Mouse (Mus musculus) embryonic facial prominence, embryonic 15.5 days (tissue): Measurements from ENCODE around the gene 1700125H20Rik. TPM values are rescaled to one million over a fixed set of nuclear protein-coding genes. Genes with fewer than 3 reads are reported as not detected.
A peak's percentile ranks its signal among the peaks of the same experiment; 100 is the strongest.
"Not testable (repeated sequence)": the region's sequence is repeated elsewhere in the genome, so short reads cannot be mapped to it uniquely, and the experiment has no call there.

Source experiments
- ATAC-seq: fragments of 200-750 bp; cut with Nextera tagmentation; 2 replicates; pipeline ENCODE4 v1.8.0; 2017; ENCODE audit warnings: low read depth, moderate TSS enrichment; ENCODE audit not compliant: insufficient number of reproducible peaks, low FRiP score, low TSS enrichment
- H3K27ac ChIP-seq: fragments of 300-500 bp; sonication (generic); replicated peaks from 2 replicates; pipeline ENCODE4 v1.5.1; 2015; ENCODE audit warnings: mild to moderate bottlenecking, inconsistent platforms
- H3K27me3 ChIP-seq: fragments of 300-500 bp; sonication (generic); 2 replicates; pipeline ENCODE4 v1.6.1; 2015; ENCODE audit warnings: inconsistent platforms
- H3K36me3 ChIP-seq: fragments of 300-500 bp; sonication (generic); 2 replicates; pipeline ENCODE4 v1.6.1; 2015; ENCODE audit warnings: mild to moderate bottlenecking, inconsistent platforms
- H3K4me1 ChIP-seq: fragments of 300-500 bp; sonication (generic); 2 replicates; pipeline ENCODE4 v1.6.1; 2015; ENCODE audit warnings: inconsistent platforms
- H3K4me2 ChIP-seq: fragments of 300-500 bp; sonication (generic); replicated peaks from 2 replicates; pipeline ENCODE4 v1.6.1; 2015; ENCODE audit warnings: mild to moderate bottlenecking, inconsistent platforms
- H3K4me3 ChIP-seq: fragments of 300-500 bp; sonication (generic); replicated peaks from 2 replicates; pipeline ENCODE4 v1.5.1; 2015; ENCODE audit warnings: mild to moderate bottlenecking, inconsistent platforms
- H3K9ac ChIP-seq: fragments of 300-500 bp; sonication (generic); 2 replicates; pipeline ENCODE4 v1.6.1; 2015; ENCODE audit warnings: inconsistent platforms
- H3K9me3 ChIP-seq: fragments of 300-500 bp; sonication (generic); replicated peaks from 2 replicates; pipeline ENCODE4 v1.6.1; 2016; ENCODE audit warnings: inconsistent platforms
- WGBS: fragments of 180-500 bp; shearing (Covaris S2); methylation state at CpG from one replicate; pipeline ENCODE4 v1.1.7; 2015; 5-methylcytosine and 5-hydroxymethylcytosine counted together
- polyA plus RNA-seq: library from polyadenylated mRNA; unstranded; fragments of >200 nt; fragmentation: Nextera tagmentation; extraction: Ambion mirVana; gene quantifications from 2 replicates; pipeline ENCODE4 v1.2.1, GENCODE M21; 2015

The 1700125H20Rik gene
- polyA plus RNA-seq, 1 experiment from 2014 or later: 0.25 TPM

GRCm38 (mm10) chr11:85157301-85157700 lies 12.9 kb upstream of the 1700125H20Rik start:
- Histone ChIP-seq H3K4me1 (no peaks in the 10 kb centered on the region), H3K4me3 (no peak overlapping the region), H3K27ac (no peak overlapping the region), H3K4me2 (no peak overlapping the region), H3K36me3 (no peaks in the 10 kb centered on the region), H3K9me3 (no peaks in the 10 kb centered on the region), H3K9ac (no peak overlapping the region), H3K27me3 (no peaks in the 10 kb centered on the region)
- 48% methylated on average over 2 of the region's 2 CpGs for WGBS
- no peak for ATAC-seq

GRCm38 (mm10) chr11:85163014-85163413 lies 7.2 kb upstream of the 1700125H20Rik start:
- ATAC-seq, H3K4me2 ChIP-seq, H3K36me3 ChIP-seq, H3K27me3 ChIP-seq, H3K9ac ChIP-seq, H3K4me3 ChIP-seq, H3K9me3 ChIP-seq, H3K27ac ChIP-seq, H3K4me1 ChIP-seq: not testable (repeated sequence)
- 89% methylated on average over 1 of the region's 1 CpGs for WGBS

GRCm38 (mm10) chr11:85164371-85164770 lies 5.8 kb upstream of the 1700125H20Rik start:
- Histone ChIP-seq H3K36me3 (no peaks in the 10 kb centered on the region), H3K4me1 (no peaks in the 10 kb centered on the region), H3K27ac (no peak overlapping the region), H3K9ac (no peak overlapping the region), H3K27me3 (no peaks in the 10 kb centered on the region), H3K4me2 (no peak overlapping the region), H3K4me3 (no peak overlapping the region), H3K9me3 (no peaks in the 10 kb centered on the region)
- no peak for ATAC-seq

GRCm38 (mm10) chr11:85167503-85167902 lies 2.7 kb upstream of the 1700125H20Rik start:
- H3K4me1 ChIP-seq: 0 out of 2 replicates have a peak, but pooled peaks cover 5% of the 10 kb centered on the region
- H3K9me3 ChIP-seq: no peaks in the 10 kb centered on the region
- H3K4me2 ChIP-seq: no peak overlapping the region
- no peaks in the 10 kb centered on the region for H3K27me3 ChIP-seq
- 69% methylated on average over 1 of the region's 1 CpGs for WGBS
- H3K9ac ChIP-seq: no peak overlapping the region
- H3K4me3 ChIP-seq: no peak overlapping the region
- no peaks in the 10 kb centered on the region for H3K36me3 ChIP-seq
- H3K27ac ChIP-seq: no peak overlapping the region
- no peak for ATAC-seq

GRCm38 (mm10) chr11:85170833-85171232 lies 629 bp downstream of the 1700125H20Rik start:
- H3K4me3 ChIP-seq: no peak overlapping the region
- no peaks in the 10 kb centered on the region for H3K9me3 ChIP-seq
- H3K4me1 ChIP-seq: 0 out of 2 replicates have a peak, but pooled peaks cover 5% of the 10 kb centered on the region
- 31% methylated on average over 2 of the region's 2 CpGs for WGBS
- no peak overlapping the region for H3K27ac ChIP-seq
- no peaks in the 10 kb centered on the region for H3K27me3 ChIP-seq
- no peak overlapping the region for H3K4me2 ChIP-seq
- H3K36me3 ChIP-seq: no peaks in the 10 kb centered on the region
- H3K9ac ChIP-seq: no peak overlapping the region
- no peak for ATAC-seq

GRCm38 (mm10) chr11:85175941-85176340 lies 5.7 kb downstream of the 1700125H20Rik start:
- Histone ChIP-seq H3K27ac (no peak overlapping the region), H3K9me3 (no peaks in the 10 kb centered on the region), H3K4me1 (no peaks in the 10 kb centered on the region), H3K9ac (no peak overlapping the region), H3K27me3 (no peaks in the 10 kb centered on the region), H3K4me2 (no peak overlapping the region), H3K4me3 (no peak overlapping the region), H3K36me3 (no peaks in the 10 kb centered on the region)
- no peak for ATAC-seq
- WGBS: 74% methylated on average over 3 of the region's 3 CpGs

GRCm38 (mm10) chr11:85177761-85178160 lies 7.6 kb downstream of the 1700125H20Rik start:
- Histone ChIP-seq H3K9me3 (no peaks in the 10 kb centered on the region), H3K9ac (no peak overlapping the region), H3K4me1 (no peaks in the 10 kb centered on the region), H3K4me2 (no peak overlapping the region), H3K27me3 (no peaks in the 10 kb centered on the region), H3K36me3 (no peaks in the 10 kb centered on the region), H3K27ac (no peak overlapping the region), H3K4me3 (no peak overlapping the region)
- 79% methylated on average over 6 of the region's 6 CpGs for WGBS
- ATAC-seq: no peak

- no peak overlapping the region for H3K4me3 ChIP-seq
- H3K4me2 ChIP-seq: no peak overlapping the region
- H3K27me3 ChIP-seq: no peaks in the 10 kb centered on the region
- no peaks in the 10 kb centered on the region for H3K9me3 ChIP-seq
- H3K9ac ChIP-seq: no peak overlapping the region
- 0 out of 2 replicates have a peak, but pooled peaks cover 3% of the 10 kb centered on the region for H3K4me1 ChIP-seq
- 73% methylated on average over 4 of the region's 4 CpGs for WGBS
- no peaks in the 10 kb centered on the region for H3K36me3 ChIP-seq
- H3K27ac ChIP-seq: no peak overlapping the region
- ATAC-seq: no peak
These were observed 8.2 kb downstream of the 1700125H20Rik start for GRCm38 (mm10) chr11:85178413-85178812.

- Histone ChIP-seq H3K9me3 (no peaks in the 10 kb centered on the region), H3K27ac (peak overlapping the region; percentile 48; the same call in 1 of the 2 replicates), H3K4me2 (peak overlapping the region; percentile 76), H3K27me3 (no peaks in the 10 kb centered on the region), H3K4me1 (0 out of 2 replicates have a peak, but pooled peaks cover 3% of the 10 kb centered on the region), H3K4me3 (peak overlapping the region; percentile 46), H3K36me3 (no peaks in the 10 kb centered on the region), H3K9ac (peak overlapping the region; percentile 23)
- ATAC-seq: peak; percentile 91
- WGBS: 3% methylated on average over 20 of the region's 20 CpGs
These were observed 12.5 kb downstream of the 1700125H20Rik start for GRCm38 (mm10) chr11:85182617-85183283.

- 18% methylated on average over 13 of the region's 13 CpGs for WGBS
- peak; percentile 44 for ATAC-seq
- Histone ChIP-seq H3K27ac (0 out of 2 replicates have a peak overlapping the region, but pooled peaks have one; percentile 48), H3K36me3 (peaks cover 2% of the 10 kb centered on the region; the same call in 1 of the 2 replicates), H3K27me3 (no peaks in the 10 kb centered on the region), H3K4me3 (peak overlapping the region; percentile 46), H3K4me2 (peak overlapping the region; percentile 76), H3K4me1 (0 out of 2 replicates have a peak, but pooled peaks cover 3% of the 10 kb centered on the region), H3K9ac (peak overlapping the region; percentile 23), H3K9me3 (no peaks in the 10 kb centered on the region)
These were observed 13.1 kb downstream of the 1700125H20Rik start for GRCm38 (mm10) chr11:85183284-85183779.

- ATAC-seq: no peak
- WGBS: 69% methylated on average over 5 of the region's 5 CpGs
- Histone ChIP-seq H3K4me2 (no peak overlapping the region), H3K36me3 (peaks cover 9% of the 10 kb centered on the region), H3K27me3 (no peaks in the 10 kb centered on the region), H3K4me1 (0 out of 2 replicates have a peak, but pooled peaks cover 3% of the 10 kb centered on the region), H3K9ac (no peak overlapping the region), H3K9me3 (no peaks in the 10 kb centered on the region), H3K4me3 (no peak overlapping the region), H3K27ac (no peak overlapping the region)
These were observed 13.9 kb downstream of the 1700125H20Rik start for GRCm38 (mm10) chr11:85184082-85184481.
